Mouse (Mus musculus) T-helper 1 cell (primary cell): ENCODE measurements around the gene Derl2.

Source experiments
- in situ Hi-C: fragments of 300-600 bp; cut with MboI, MseI; formaldehyde crosslinking; loops from one replicate; pipeline ENCODE4 v1.15.1; 2025; ENCODE audit warnings: high pct_unique_total_duplicates

The Derl2 gene

GRCm38 (mm10) chr11:70982030-70982429 lies 37.6 kb downstream of the Derl2 start:
- in situ Hi-C loops: no loop called here

DNA sequence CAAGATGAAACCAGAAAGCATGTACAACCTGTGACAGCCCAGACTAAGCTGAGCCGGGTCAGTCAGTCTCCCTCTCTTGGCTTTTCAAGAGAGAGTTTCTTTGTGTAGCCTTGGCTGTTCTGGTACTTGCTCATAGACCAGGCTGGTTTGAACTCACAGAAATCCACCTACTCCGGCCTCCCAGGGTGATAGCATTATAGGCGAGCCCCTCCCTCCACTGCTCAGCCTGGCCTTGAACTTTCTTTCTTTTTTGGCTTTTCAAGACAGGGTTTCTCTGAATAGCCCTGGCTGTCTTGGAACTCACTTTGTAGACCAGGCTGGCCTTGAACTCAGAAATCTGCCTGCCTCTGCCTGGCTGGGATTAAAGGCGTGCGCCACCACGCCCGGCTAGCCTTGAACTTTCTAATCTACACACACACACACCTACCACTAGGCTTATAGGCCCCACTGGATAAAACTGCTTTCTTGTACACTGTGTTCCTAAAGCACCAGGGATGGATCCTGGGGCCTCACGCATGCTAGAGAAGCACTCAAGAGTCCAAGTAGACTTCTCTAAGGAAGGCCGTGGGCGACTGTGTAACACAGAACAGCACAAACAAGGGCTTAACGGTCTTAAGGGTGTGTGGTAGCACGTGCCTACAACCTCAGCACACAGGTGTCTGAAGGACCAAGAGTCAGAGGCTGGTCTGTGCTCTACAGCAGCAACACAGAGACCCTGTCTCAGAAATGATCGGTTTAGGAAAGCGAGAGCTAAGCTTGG lies 38.7 kb downstream of the Derl2 start:
- in situ Hi-C loops: no loop called here

DNA sequence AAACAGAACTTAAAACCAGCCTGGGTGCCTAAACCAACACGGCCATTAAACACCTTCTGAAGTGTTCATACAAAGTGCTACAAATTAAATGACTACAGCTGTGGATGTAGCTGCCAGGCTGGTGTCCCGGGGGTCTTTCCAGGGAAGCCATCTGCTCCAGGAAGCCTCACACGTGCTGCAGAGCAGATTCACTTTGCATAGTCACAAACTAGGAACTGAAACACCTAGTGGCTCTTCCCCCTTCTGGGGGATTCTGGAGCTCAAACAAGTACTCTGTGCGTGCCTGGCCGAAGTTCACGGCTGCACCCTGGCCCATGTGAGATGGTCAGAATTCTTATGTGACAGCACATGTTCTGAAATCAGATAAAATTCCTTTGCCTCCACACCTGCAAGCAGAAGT lies 39.4 kb downstream of the Derl2 start:
- in situ Hi-C loops: no loop called here

DNA sequence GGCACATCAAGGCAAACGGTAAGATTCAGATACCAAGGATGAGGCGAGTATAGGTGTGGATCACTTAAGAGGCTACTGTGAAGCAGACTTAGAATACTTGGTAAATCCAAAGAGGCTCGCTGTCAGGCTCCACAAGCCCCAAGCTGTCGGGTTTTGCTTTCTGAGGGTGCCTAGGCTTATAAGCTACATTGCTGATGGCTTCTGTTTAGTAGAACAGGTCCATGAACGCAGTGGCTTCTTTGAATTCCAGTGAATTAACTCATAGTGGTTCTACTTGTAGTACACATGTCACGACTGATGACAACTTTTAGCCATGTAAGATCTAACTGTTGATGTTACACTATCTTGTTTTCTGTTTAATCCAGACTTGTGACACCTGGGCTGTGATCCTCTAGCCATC lies 42.3 kb downstream of the Derl2 start:
- in situ Hi-C loops: no loop called here

GRCm38 (mm10) chr11:70975193-70975592 lies 44.4 kb downstream of the Derl2 start:
- in situ Hi-C loops: no loop called here

GRCm38 (mm10) chr11:70973947-70974346 lies 45.7 kb downstream of the Derl2 start:
- in situ Hi-C loops: no loop called here

GRCm38 (mm10) chr11:70972586-70972985 lies 47.1 kb downstream of the Derl2 start:
- in situ Hi-C loops: no loop called here

- in situ Hi-C loops: no loop called here
Observed at GRCm38 (mm10) chr11:70970560-70971540, 48.8 kb downstream of the Derl2 start.

GRCm38 (mm10) chr11:70969821-70970559 lies 49.7 kb downstream of the Derl2 start, which contains the start of the genes Nup88 and Rpain:
TSS of gene Nup88 (minus strand) at chr11:70969973.
TSS of gene Rpain (plus strand) at chr11:70970213.
- in situ Hi-C loops: no loop called here

GRCm38 (mm10) chr11:70969271-70969794 lies 50.3 kb downstream of the Derl2 start:
- in situ Hi-C loops: no loop called here

GRCm38 (mm10) chr11:70964222-70964907 lies 55.3 kb downstream of the Derl2 start:
- in situ Hi-C loops: no loop called here

DNA sequence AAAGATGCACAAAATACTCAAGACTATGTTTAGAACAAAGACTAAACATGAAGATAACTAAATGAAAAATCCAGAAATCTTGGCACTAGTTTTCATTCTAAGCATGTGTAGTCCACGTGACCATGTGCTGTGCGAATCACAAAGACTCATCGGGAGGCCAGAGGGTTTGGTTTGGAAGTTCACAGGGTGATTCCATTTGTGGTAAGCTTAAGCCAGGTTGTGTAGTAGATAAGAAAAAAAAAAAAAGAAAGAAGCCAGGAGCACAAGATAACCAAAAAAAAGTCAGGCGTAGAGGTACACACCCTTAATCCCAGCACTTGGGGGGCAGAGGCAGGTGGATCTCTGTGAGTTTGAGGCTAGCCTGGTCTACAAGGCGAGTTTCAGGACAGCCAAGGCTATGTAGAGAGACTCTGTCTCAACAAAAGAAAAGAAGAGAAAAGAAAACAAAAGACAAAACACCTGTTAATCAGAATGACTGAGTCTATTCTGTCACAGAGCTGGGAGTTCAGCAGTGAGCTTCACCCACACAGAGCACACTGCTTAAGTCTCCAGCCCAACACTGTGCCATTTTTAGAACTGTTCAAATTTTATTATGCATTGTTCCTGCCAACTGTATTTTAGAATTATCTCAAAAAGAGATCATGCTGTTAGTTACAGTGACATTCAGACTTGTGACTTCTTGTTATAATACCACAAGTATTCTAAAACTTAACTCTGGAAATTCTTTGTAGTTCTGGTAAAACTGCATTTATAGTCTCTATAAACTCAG lies 58.7 kb downstream of the Derl2 start:
- in situ Hi-C loops: no loop called here
